Mouse (Mus musculus) embryonic stem cell, embryonic (primary cell): ENCODE measurements around the gene Ptrh2.

Source experiments
- CTCF ChIA-PET, 4 experiments: fragments of 300-600 bp in 2 of 4; fragments of 350-600 bp in 2 of 4; sonication (Branson Sonifier 250); formaldehyde crosslinking; loops; one replicate each; lab custom pipeline; 2022; ENCODE audit warnings: inconsistent platforms in 2 of 4; lab: Charles Lee
- POLR2A ChIA-PET, 4 experiments: fragments of 300-600 bp in 2 of 4; fragments of 350-600 bp in 2 of 4; sonication (Branson Sonifier 250); formaldehyde crosslinking; loops; one replicate each; lab custom pipeline; 2022; ENCODE audit warnings: antibody characterized with exemption in 4 of 4, inconsistent platforms in 1 of 4; lab: Charles Lee

The Ptrh2 gene

GRCm38 (mm10) chr11:86738956-86739355 is 55.2 kb downstream of the Ptrh2 start:
- CTCF ChIA-PET: interaction anchor here in 1 of 4 experiments (0.7 kb wide), 1 partner anchor 428 kb away, joined by 4 read pairs; no protein-coding TSS in a partner anchor
- POLR2A ChIA-PET: interaction anchor here (0.6 to 5.3 kb wide), 10 partner anchors 12 to 427 kb away, joined by 3 to 45 read pairs (median 4); partner anchors contain the start of genes Cltc (in 2 of the 4), Ptrh2 (in 1 of the 4), Rps6kb1 (in 1 of the 4) and Tubd1 (in 1 of the 4)

GRCm38 (mm10) chr11:86739470-86739869 is 55.7 kb downstream of the Ptrh2 start:
- POLR2A ChIA-PET: interaction anchor here (0.6 to 5.3 kb wide), 9 partner anchors 11 to 426 kb away, joined by 3 to 45 read pairs (median 4); partner anchors contain the start of genes Cltc (in 2 of the 4), Ptrh2 (in 1 of the 4), Rps6kb1 (in 1 of the 4) and Tubd1 (in 1 of the 4)
- CTCF ChIA-PET: interaction anchor here in 1 of 4 experiments (0.7 kb wide), 1 partner anchor 428 kb away, joined by 4 read pairs; no protein-coding TSS in a partner anchor

- ChIA-PET POLR2A (interaction anchor here in 2 of 4 experiments (0.5 to 5.3 kb wide), 7 partner anchors 8 to 17 kb away, joined by 3 to 45 read pairs (median 4); partner anchors contain the start of gene Cltc (in 1 of the 2)), CTCF (interaction anchor here in 1 of 4 experiments (0.7 to 1.1 kb wide), 2 partner anchors 8 to 37 kb away, joined by 6 read pairs; no protein-coding TSS in a partner anchor)
These were observed 57.7 kb downstream of the Ptrh2 start for GRCm38 (mm10) chr11:86741505-86741904.
